Mouse (Mus musculus): ENCODE results near the gene Lpp.

Gene Lpp

DNA sequence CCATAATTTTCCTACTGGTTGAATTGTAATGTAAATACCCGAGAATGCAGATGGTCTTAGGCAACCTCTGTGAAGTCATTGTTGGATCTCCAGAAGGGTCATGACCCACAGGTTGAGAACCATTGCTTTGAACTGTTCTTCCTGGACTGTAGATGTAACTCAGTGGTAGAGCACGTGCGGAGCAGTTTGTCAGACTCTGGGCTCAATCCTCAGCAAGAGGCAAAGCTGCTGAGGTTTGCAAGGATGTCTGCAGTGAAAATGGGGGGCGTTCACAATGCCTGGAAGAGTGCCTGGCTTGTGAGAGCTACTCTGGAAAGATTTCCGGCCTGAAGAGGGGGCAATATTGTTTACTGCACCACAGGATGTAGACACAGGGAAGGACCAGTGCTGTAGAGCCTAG, 6.2 kb downstream of the Lpp start:
- DNase-seq (ENCODE audit: low spot score in 2 of 2), result no peak

DNA sequence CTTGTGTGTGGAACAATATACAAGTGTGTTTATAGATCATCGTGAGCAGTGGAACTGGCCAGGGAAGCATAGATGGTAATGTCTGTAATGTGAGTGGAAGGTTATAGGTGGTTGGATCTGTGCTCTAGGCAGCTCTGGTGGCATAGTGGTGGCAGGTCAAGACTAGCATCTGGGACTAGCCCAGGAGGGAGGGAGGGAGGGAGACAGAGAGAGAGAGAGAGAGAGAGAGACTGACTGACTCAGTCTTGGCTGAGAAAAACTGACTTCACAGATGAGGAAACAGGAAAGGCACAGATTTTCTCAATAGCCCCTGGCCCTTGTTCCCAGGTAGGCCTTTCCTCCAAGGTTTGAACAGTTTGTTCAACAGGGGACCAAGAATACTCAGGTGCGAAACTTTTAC, 7.5 kb downstream of the Lpp start:
- DNase-seq (ENCODE audit: low spot score in 2 of 2), result no peak

DNA sequence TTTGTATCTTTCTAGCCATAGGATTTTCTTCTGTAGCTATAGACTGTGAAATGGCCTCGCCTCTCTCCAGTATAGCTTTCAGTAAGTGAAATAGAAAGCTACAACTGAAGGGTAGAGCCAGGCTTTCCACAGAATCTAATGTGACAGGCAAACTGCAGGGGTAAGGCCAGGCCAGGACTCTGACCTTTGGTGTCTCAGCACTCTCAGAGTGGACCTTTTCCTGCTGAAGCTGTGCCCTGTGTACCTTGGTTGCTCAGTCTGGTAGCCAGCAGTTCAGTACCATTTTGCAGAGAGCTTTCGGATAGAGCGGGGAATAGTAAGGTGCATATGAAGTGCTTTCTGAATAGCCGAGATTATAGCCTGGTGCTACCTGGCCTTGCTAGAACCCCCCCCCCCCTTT, 9.5 kb downstream of the Lpp start:
- no peak for DNase-seq (ENCODE audit: low spot score in 2 of 2)

DNA sequence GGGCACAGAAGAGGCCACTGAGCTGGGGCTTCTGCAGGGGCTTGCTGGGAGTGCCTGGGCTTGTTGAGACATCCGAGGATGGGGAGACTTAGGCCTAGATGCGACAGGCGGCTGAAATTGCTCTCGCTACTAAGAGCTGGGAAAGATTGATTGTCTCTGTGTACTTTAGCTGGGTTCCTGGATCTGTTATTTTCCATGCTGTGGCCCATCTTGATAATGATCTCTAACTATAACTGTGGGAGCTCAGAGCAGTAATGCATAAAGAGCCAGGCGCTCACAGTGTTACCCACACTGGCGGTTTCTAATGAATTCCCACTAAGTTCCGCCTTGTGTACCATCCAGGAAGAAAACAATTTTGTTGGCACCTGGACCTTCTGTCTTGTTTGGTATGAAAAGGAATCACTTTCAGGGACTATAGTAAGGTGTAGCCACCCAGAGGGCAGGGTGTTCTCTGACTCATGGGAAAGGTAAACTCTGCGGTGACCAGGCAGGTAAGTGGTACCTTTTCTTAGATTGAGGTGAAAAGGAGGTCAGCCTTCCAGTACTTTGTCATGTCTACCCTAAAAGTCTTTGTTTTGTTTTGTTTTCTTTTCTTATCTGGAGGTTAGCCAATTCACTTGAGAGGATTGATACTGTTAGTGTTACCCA, 10.6 kb downstream of the Lpp start:
- no peak for DNase-seq (ENCODE audit: low spot score in 2 of 2)

DNA sequence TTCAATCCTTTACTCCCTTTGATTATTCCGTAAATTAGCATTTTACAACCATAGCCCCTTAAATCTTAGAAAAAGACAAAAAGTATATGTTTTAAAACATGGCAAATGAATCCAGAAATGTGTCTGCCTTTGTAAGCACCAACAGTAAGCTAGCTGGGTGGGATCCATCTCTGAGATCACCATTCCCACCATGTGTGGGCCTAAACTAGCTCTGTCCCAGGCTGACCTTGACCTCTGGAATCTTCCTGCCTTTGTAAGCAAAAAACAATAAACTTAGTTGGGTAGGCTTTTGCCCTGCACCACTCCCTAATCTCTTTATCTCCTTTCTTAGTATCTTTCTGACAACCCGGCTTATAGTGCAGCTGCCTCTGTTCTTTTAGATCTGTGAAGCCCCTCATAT, 13.2 kb downstream of the Lpp start:
- no peak for DNase-seq (ENCODE audit: low spot score in 2 of 2)

DNA sequence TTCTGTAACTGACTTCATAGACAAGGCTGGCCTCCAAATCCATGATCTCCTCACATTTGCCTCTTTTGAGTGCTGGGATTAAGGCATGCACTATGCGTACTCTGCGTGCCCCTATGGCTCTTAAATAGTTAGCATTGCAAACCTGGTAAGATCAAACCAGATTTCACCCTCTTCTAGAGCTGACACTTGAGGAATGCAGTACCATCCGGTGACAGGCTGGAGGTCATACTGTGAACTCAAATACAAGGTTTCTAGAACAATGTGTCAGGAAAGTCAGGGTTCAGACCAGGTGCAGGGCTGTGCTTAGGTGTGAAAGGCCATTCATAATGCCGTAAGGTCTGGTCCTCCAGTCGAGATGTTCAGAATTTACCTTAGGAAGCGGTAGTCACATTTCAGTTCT, 18.0 kb downstream of the Lpp start:
- no peak for DNase-seq (ENCODE audit: low spot score in 2 of 2)

DNA sequence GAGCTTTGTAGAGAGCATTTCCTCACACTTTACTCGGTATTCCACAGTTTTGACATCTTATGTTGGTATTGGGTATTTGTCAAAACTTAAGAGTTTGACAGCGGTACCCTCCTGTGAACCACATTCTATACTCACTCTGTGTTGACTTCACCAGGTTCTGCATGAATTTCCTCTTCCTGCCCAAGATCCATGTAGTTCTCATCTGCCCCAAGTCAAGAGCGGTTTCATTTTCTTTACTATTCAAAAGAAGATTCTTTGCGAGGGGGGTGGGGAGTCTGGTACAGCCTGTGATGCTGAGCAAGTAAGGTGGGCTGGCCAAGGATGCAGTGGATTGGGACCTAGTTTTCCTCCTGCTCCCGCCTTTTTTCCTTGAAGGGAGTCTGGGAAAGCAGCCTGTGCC, 18.9 kb downstream of the Lpp start:
- DNase-seq (ENCODE audit: low spot score in 2 of 2), result no peak

DNA sequence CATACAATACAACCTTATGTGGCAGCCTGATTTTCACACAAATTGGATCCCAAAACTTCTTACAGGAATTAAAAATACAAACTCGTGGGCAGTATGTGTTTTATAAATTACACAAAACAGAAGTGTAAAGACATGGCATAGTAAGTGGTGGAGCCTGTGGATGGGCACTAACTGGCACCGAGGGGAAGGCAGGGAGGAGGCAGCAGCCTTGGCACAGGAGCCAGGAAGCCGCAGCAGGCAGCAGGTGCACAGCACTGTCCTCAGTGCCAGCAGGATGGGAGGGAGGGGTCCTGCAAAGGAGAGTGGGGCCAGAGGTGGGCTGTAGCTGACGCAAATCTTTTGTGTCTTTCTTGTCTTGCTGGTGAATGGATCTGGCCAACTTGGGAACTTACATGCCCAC, 19.8 kb downstream of the Lpp start:
- no peak for DNase-seq (ENCODE audit: low spot score in 2 of 2)

DNA sequence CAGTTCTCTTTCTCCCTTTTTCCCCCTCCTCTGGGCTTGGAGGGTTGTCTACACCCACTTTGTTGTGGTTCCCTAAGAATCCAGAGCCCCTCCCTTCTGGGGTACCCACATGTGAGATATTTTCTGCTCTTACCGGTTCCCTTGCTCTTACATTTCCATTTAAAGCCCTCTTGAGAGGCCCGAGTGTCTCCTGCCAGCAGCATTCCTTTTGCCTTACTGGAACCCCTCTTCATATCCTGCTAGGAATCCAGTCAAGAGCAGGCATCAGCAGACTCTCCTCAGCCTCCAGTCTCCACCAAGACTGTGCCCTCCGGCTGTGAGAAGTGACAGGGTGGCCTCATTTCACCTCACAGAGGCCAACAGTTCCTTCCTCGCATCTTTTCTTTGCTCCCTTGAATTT, 24.7 kb downstream of the Lpp start:
- DNase-seq (ENCODE audit: low spot score in 2 of 2), result peak in 1 of 2 experiments; percentile 37

DNA sequence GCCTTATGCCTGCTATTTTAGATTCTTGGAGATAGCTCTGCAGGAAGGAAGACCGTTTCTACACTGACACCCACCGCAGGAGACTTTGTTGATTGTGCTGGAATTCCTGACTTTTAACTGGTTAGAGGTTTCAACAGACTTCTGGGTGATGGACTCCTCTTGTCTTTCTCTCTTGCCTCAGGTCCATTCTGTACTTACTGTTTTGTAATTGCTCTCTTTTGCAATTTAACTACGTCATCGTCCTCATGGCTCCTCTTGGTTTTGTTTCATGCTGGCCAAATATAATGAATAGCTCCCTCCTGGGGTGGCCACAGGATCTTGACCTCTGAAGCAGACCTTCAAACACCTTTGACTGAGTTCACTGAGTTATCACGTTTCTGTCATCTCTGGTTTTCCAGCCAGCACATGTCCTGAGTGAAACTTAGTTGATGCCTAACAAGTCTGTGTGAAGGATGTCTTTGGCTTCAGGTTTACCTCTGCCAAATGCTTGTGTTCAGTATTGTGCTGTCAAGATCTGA, 27.4 kb downstream of the Lpp start:
- no peak for DNase-seq (ENCODE audit: low spot score in 2 of 2)

DNA sequence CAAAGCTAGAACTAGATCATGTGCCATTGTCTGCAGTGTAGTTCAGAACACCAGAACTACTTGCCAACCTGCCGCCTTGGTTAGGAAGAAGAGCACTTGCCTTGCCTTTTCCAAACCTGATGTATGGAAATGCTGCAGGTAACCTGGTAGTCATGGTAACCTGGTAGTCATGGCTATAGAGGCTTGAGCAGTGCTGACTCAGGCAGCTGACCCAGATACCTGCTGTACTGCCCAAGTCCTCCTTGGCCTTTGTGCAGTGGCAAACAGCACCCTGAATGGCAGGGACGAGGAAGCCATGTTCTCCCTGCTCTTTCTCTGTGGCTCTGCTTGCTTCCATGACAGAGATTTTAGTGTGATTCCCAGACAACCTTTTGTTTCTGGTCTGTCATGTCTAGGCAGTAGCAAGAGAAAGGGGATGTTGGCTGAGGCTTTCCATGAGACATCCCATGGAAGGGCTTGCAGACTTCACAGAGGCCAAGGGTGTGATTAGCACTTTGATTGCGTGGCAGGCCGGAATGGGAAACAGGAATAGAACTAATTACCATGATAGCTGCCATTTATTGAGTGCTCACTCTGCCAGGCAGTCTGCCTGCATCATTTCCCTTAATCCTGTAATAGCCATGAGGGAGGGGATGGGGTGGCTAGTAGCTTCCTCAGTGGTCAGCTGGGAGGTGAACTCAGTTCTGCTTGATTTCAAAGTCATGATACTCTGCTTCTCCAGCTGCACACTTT, 28.5 kb downstream of the Lpp start:
- DNase-seq (ENCODE audit: low spot score in 2 of 2), result no peak

DNA sequence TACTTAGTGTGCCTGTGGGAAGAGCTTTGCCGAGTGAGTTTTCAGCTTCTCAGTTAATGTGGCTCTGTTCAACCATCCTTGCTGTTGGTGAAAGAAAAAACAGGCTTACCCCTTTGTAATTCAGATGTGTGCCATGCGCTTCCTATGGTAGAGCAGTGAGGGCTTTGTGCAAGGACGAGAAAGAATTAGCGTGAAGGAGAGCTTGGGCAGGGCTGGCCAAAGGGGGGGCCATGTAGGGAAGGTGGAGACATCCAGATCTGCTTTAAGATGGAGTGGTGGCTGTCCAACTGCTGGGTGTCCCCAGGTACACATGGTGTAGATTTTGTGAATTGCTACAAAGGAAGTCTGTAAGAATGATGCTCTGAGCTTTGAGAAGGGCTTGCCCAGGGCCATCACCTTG, 29.9 kb downstream of the Lpp start:
- no peak for DNase-seq (ENCODE audit: low spot score in 2 of 2)

DNA sequence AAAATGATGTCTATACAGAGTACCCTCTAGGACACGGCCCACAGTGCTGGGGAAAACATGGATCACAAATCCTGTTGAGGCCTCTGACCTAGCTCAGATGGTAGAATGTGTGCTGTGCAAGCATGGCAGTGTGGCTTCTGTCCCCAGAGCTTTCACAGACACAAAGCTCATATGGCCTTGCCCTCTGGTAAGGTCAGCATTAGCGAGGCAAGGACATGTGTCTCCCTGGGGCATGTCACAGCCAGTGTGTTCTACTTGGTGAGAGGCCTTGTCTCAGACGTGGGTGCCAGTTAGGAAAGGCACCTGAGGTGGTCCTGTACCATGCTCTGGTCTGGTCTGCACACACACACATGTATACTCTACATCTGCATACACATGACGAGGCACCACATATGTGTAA, 30.4 kb downstream of the Lpp start:
- DNase-seq (ENCODE audit: low spot score in 2 of 2), result no peak

DNA sequence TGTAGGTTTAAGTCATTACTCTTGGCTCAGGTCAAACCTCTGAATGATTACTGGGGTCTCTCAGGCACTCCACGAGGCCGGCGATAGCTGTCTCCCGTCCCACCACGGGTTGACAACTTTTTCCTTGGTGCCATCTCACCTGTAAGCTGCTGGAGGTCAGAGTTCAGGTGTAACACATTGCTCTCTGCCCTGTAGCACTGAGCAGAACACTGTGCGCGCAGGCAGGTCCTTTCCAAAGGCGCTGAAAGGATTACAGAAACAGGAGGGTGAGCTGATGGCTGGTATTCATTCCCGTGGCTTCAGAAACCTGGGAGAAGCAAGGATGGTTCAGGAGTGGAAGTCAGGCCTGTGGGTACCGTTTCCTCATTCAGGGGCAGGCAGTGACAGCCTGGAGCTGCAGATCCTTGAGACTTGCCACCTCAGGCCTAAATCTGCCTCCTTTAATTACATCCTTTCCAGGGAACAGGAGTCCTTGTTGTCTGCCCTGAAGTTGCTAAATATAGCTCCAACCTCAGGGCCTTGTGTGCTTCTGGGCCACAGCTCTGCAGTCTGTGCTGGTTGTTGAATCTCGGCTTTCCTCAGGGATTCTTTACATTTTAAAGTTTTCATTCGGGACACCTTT, 31.2 kb downstream of the Lpp start:
- no peak for DNase-seq (ENCODE audit: low spot score in 2 of 2)

DNA sequence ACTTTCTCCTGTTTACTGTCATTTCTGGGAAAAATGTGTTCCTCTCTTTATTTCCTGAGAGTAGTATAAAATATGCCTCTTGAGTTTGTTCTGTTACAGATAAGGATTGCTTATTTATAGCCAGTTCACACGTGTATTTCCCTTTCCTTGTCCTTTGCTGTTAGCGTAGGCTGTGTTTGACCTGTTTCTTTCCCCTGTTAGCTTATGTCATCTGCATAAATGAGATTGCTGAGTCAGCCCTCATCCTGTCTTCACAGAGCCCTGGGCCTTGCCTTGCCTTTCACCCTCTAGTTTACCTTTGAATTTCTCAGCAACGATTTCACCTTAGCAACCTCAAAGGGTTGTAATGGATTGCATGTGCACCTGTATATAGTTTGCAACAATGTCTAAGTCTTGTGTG, 32.5 kb downstream of the Lpp start:
- DNase-seq (ENCODE audit: low spot score in 2 of 2), result no peak

DNA sequence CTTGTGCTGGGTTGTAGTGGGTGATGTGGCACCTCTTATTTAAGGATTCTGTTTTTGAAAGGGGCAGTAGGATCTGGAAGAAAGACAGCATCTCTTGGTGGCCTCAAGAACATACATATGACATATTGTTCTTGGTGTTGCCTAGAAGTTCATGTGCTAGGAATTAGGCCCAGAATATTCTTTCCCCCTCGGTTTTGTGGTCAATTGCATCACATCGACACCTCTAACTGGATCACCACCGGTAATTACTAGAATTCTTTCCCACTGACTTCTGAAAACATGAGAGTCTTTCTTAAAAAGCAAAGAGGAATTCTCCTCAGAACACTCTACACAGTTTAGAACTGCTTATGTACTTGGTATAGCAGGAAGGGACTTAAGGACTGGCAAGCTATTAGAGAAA, 34.3 kb downstream of the Lpp start:
- DNase-seq (ENCODE audit: low spot score in 2 of 2), result no peak

DNA sequence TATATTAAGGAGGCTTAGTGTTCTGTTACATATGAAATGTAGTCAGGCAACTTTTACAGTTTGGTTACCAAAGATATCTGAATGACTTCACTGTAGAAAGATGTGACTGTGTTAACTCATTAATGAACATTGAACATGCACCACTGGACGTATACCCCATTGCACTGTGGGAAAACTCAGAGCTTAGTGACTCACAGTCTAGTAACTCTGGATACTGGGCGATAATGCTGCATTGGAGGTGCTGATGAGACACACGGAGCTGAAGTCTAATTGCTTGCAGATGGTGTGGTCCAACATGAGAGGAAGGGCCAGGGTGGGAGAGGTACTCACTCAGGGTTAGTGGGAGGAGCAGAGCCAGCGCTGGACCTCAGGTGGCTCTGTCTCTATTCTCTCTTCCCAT, 34.7 kb downstream of the Lpp start:
- no peak for DNase-seq (ENCODE audit: low spot score in 2 of 2)

DNA sequence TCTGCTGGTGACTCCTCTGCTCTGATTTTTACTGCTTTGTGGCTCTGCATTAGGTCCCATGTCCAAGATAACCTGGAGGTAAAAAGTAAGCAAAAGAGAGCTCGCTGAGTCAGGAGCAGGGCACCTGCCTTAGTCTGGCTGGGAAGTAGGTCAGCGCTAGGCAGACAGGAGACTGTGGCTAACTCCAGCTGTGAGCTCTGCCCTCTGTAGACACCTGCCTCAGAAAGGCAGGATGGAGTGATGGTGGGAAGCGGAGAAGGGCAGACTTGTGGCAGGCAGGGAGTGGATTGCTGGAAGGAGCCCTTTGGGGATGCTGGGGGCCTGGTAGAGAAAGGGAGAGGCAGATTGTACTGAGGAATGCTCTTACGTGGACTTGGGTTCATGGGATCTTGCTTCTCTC, 35.4 kb downstream of the Lpp start:
- DNase-seq (ENCODE audit: low spot score in 2 of 2), result no peak

DNA sequence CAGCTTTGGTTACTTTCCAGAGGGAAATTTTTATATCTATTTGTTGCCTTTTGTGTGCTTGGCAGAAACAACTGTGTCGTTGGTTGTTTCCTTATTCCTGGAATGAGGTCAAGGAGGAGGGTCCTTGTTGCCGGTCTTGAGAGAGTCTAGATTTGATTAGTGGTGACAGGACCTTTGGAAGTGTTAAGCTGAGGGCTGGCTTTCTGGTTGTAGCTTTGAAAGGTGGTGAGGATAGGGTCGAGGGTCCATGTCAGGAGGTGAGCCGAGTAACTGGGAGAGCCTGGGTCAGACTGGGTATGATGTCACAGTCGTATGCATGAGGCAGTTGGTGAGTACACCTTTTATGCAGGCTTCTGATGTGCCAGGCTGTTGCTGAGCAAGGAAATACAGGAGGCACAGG, 36.4 kb downstream of the Lpp start:
- DNase-seq (ENCODE audit: low spot score in 2 of 2), result no peak

DNA sequence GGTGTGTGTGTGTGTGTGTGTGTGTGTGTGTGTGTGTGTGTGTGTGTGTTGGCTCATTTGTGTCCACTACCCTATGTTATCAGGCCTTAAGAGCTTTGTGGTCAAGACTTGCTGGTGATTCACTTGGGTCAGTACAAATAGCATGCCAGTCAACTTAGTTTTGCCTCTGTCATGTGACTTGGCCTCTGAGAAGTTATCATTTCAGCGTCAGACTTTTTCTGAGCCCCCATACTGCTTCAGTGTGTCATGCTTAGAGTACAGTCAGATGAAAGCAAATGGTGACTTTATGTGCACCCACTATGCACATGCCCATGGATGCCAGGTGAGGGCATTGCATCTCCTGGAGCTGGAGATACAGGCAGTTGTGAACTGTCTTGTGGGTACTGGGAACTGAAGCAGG, 38.5 kb downstream of the Lpp start:
- no peak for DNase-seq (ENCODE audit: low spot score in 2 of 2)

DNA sequence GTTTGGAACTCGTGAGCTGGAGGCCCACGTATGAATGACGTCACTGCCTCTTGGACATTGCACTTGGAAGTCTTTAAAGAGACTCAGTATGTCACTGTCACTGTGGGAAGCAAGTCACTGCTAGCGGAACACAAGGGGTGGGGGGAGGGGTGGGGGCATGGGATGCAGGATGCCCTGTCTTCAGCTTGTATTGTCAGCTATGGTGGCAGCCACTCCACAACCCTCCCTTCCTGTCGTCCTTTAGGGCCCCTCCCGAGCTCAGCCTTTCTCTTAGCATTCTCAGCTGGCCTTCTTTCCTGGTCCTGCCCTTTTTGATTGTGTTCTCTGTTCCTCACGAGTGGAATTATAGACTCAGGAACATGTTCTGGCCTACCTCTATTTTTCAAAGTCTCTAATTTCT, 40.3 kb downstream of the Lpp start:
- no peak for DNase-seq (ENCODE audit: low spot score in 2 of 2)

DNA sequence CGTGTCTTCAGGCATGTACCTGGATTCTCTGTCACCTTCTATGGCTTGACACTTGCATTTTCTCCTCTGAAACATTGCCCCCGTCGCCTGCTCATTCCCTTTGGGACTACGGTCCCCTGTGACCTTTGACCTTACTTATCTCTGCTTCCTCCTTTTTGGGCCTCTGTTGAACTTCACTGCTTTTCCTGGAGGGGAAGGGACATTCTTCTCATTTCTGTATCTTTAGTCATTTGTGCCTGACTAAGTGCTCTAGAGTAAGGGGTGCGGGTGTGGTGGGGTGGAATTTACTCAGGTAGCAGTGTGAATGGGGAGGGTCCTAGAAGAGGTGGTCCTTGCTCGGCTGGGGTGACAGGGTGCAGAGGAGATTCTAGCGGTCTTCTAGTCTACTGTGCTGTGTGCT, 40.7 kb downstream of the Lpp start:
- no peak for DNase-seq (ENCODE audit: low spot score in 2 of 2)

DNA sequence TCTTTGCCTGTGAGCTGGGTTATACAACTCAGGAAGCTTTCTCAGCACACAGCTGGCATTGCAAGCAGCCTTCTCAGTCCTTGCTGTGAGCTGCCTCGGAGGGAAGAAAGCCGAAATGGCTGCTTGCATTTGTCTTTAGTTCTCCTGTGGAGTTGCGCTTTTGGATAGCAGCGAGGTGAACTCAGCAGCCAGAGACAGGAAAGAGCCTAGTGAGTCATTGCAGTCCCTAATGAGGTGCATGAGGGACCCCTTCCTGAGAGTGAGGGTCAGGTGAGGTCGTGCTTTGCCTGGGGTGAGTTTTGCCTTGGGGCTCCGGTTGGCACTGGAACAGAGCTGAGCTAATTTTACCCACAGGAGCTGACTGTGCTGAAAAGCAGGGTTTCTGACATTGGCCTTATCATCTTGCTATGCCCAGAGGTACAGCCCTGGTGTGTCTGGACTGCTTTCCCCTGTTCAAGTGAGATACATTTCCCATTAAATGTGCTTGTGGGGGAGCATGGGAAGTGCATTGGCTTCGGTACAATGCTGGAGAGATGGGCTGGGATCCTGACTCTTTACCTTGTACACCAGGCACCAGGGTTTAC, 41.3 kb downstream of the Lpp start:
- peak in 1 of 2 experiments; percentile 54 for DNase-seq (ENCODE audit: low spot score in 2 of 2)

All from heart, adult 9 months (tissue).